Mouse (Mus musculus): ENCODE measurements around the gene Ftsj3. TPM values are rescaled to one million over a fixed set of nuclear protein-coding genes. Genes with fewer than 3 reads are reported as not detected.
"Not testable (repeated sequence)": the region's sequence is repeated elsewhere in the genome, so short reads cannot be mapped to it uniquely, and the experiment has no call there.

Ftsj3 gene
- polyA plus RNA-seq, 1 experiment: 14.1 TPM

DNA sequence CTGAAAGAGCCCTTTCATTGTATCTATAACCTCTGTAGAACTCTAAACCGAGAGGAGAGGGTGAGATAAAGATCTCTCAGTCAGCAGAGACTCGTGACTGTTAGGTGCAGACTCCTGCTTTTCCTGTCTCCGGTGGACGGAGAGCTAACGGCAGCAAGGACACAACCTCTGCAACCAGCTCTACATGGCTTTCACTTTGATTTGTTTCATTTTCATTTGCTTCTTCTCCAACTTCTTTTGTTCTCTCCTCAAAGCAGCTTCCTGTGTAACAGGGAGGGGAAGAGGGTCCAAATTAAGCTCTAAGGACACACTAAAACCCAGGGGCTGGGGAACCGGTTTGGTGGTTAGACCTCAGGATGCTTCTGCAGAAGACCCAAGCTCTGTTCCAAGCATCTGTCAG, 55.1 kb downstream of the Ftsj3 start:
- Histone ChIP-seq H3K4me3 (ENCODE audit: insufficient read depth, low read depth, low read length) (no peak overlapping the region), H3K4me1 (ENCODE audit: control insufficient read depth, insufficient read depth, insufficient read length, low read length) (no peaks in the 10 kb centered on the region), H3K27ac (replicated peaks; ENCODE audit: low read depth, low read length) (no peak overlapping the region; the same call in 1 of the 2 replicates)

DNA sequence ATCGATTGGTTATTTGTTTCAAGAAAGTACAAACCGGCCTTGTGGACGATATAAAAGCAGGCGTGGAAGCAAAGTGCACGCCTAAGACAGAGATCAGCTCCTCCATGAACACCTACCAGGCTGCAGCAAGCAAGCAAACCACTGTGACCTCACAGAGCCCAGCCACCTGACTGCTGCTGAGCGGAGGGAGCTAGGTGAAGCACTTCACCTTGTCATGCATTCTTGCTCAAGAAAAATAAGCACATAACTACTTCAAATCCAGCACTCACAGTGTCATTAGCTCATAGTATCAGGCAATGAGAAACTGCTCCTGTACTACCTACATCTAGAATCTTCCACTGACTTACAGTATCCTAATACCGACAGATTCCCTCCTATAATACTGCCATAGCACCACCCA, 55.9 kb downstream of the Ftsj3 start:
- H3K4me3 ChIP-seq (ENCODE audit: insufficient read depth, low read depth, low read length); H3K27ac ChIP-seq (replicated peaks; ENCODE audit: low read depth, low read length); H3K4me1 ChIP-seq (ENCODE audit: control insufficient read depth, insufficient read depth, insufficient read length, low read length): not testable (repeated sequence)

Other genes starting within 250 kb of the Ftsj3 start
- not detected in 2 replicates for gene Kcnh6, start 248.0 kb downstream of the Ftsj3 start, polyA plus RNA-seq (2012; ENCODE audit: insufficient read depth, insufficient read length, missing spikeins)
- 8.4 and 10.1 TPM in 2 replicates for gene Dcaf7, start 219.2 kb downstream of the Ftsj3 start, polyA plus RNA-seq (2012; ENCODE audit: insufficient read depth, insufficient read length, missing spikeins)
- gene Taco1, start 190.0 kb downstream of the Ftsj3 start, polyA plus RNA-seq (2012; ENCODE audit: insufficient read depth, insufficient read length, missing spikeins): 48.4 and 53.8 TPM in 2 replicates
- 8.8 and 10.1 TPM in 2 replicates for gene Map3k3, start 171.5 kb downstream of the Ftsj3 start, polyA plus RNA-seq (2012; ENCODE audit: insufficient read depth, insufficient read length, missing spikeins)
- gene Gm10840, start 95.2 kb downstream of the Ftsj3 start, polyA plus RNA-seq (2012; ENCODE audit: insufficient read depth, insufficient read length, missing spikeins): not detected in 2 replicates
- gene Limd2, start 95.2 kb downstream of the Ftsj3 start, polyA plus RNA-seq (2012; ENCODE audit: insufficient read depth, insufficient read length, missing spikeins): 3.4 and 6.1 TPM in 2 replicates
- gene Strada, start 53.9 kb downstream of the Ftsj3 start, polyA plus RNA-seq (2012; ENCODE audit: insufficient read depth, insufficient read length, missing spikeins): 9.3 and 9.8 TPM in 2 replicates
- 80.1 and 94.1 TPM in 2 replicates for gene Ccdc47, start 39.7 kb downstream of the Ftsj3 start, polyA plus RNA-seq (2012; ENCODE audit: insufficient read depth, insufficient read length, missing spikeins)
- gene Ddx42, start 39.2 kb downstream of the Ftsj3 start, polyA plus RNA-seq (2012; ENCODE audit: insufficient read depth, insufficient read length, missing spikeins): 18.9 and 22.2 TPM in 2 replicates
- 111 and 116 TPM in 2 replicates for gene Psmc5, start 75 bp upstream of the Ftsj3 start, polyA plus RNA-seq (2012; ENCODE audit: insufficient read depth, insufficient read length, missing spikeins)
- 18.7 and 22.3 TPM in 2 replicates for gene Smarcd2, start 16.9 kb upstream of the Ftsj3 start, polyA plus RNA-seq (2012; ENCODE audit: insufficient read depth, insufficient read length, missing spikeins)
- 0.44 TPM in 1 of 2 replicates, not detected in the other for gene Tcam1, start 20.6 kb upstream of the Ftsj3 start, polyA plus RNA-seq (2012; ENCODE audit: insufficient read depth, insufficient read length, missing spikeins)
- not detected in 2 replicates for gene Gh, start 45.8 kb upstream of the Ftsj3 start, polyA plus RNA-seq (2012; ENCODE audit: insufficient read depth, insufficient read length, missing spikeins)
- gene Cd79b, start 58.7 kb upstream of the Ftsj3 start, polyA plus RNA-seq (2012; ENCODE audit: insufficient read depth, insufficient read length, missing spikeins): 1.7 and 1.9 TPM in 2 replicates
- gene Scn4a, start 97.2 kb upstream of the Ftsj3 start, polyA plus RNA-seq (2012; ENCODE audit: insufficient read depth, insufficient read length, missing spikeins): 1.4 and 2.6 TPM in 2 replicates
- gene Prr29, start 109.4 kb upstream of the Ftsj3 start, polyA plus RNA-seq (2012; ENCODE audit: insufficient read depth, insufficient read length, missing spikeins): not detected in 2 replicates
- 12.9 and 21.2 TPM in 2 replicates for gene Icam2, start 132.0 kb upstream of the Ftsj3 start, polyA plus RNA-seq (2012; ENCODE audit: insufficient read depth, insufficient read length, missing spikeins)
- gene Ern1, start 231.8 kb upstream of the Ftsj3 start, polyA plus RNA-seq (2012; ENCODE audit: insufficient read depth, insufficient read length, missing spikeins): 3.2 and 5.0 TPM in 2 replicates

All from brown adipose tissue, adult 24 weeks (tissue).